Comparison of ENCODE assay signal across 8 mouse cellular contexts in genomic region chr11:120796614-120796946, GRCm38 (mm10). TPM values are rescaled to one million over a fixed set of nuclear protein-coding genes. Genes with fewer than 3 reads are reported as not detected.
DNase-seq lines count a peak whose midpoint lies in the region; ATAC-seq and TF ChIP-seq lines count a peak whose summit lies in the region.

No protein-coding gene starts in this region.

- H3K27ac ChIP-seq in heart, embryonic 16.5 days (ENCODE audit: low read length) = peak overlapping the region; percentile 91
- H3K27ac ChIP-seq in MEL (ENCODE audit: control insufficient read depth, low read depth, low read length) = peak overlapping the region; percentile 96
- peak overlapping the region; percentile 82 for H3K27ac ChIP-seq in hindbrain, embryonic 12.5 days
- peak overlapping the region; percentile 51 for H3K27ac ChIP-seq in midbrain, embryonic 11.5 days (ENCODE audit: low read depth, low read length)

- H3K9ac ChIP-seq in heart, embryonic 16.5 days (ENCODE audit: low read length) = peak overlapping the region; percentile 74
- peak overlapping the region; percentile 83 for H3K9ac ChIP-seq in MEL (ENCODE audit: control insufficient read depth, low read depth, low read length, poor library complexity, severe bottlenecking)
- peak overlapping the region; percentile 90 for H3K9ac ChIP-seq in hindbrain, embryonic 12.5 days
- peak overlapping the region; percentile 94 for H3K9ac ChIP-seq in midbrain, embryonic 11.5 days (ENCODE audit: low read length)

- H3K27me3 ChIP-seq in heart, embryonic 16.5 days (ENCODE audit: control insufficient read depth, insufficient read depth, low read length) = no peaks in the 10 kb centered on the region
- no peaks in the 10 kb centered on the region for H3K27me3 ChIP-seq in MEL (ENCODE audit: control insufficient read depth in 1 of 2, insufficient read depth in 2 of 2, low read length in 2 of 2)
- H3K27me3 ChIP-seq in hindbrain, embryonic 12.5 days = no peaks in the 10 kb centered on the region
- H3K27me3 ChIP-seq in midbrain, embryonic 11.5 days (ENCODE audit: control insufficient read depth, insufficient read depth, low read length) = no peaks in the 10 kb centered on the region

- peak overlapping the region; percentile 59 for H3K4me2 ChIP-seq in heart, embryonic 16.5 days (ENCODE audit: low read depth, low read length)
- H3K4me2 ChIP-seq in hindbrain, embryonic 12.5 days (replicated peaks) = peak overlapping the region; percentile 39
- H3K4me2 ChIP-seq in midbrain, embryonic 11.5 days = peak overlapping the region; percentile 97

- 18% methylated on average over 8 of the region's 8 CpGs for WGBS in heart, embryonic 16.5 days
- WGBS in hindbrain, embryonic 12.5 days = 27% methylated on average over 8 of the region's 8 CpGs
- whole genome bisulfite sequencing in midbrain, embryonic 11.5 days = 33% methylated on average over 8 of the region's 8 CpGs

- peaks cover 20% of the 10 kb centered on the region for H3K79me2 ChIP-seq in MEL (ENCODE audit: control insufficient read depth, insufficient read depth, low read length, poor library complexity)

- H3K4me3 ChIP-seq in heart, embryonic 16.5 days (ENCODE audit: low read length) = peak overlapping the region; percentile 99
- peak overlapping the region; percentile 38 to 87 for H3K4me3 ChIP-seq in MEL (ENCODE audit: control insufficient read depth in 1 of 2, insufficient read depth in 1 of 2, low read depth in 2 of 2, low read length in 2 of 2)
- peak overlapping the region; percentile 72 for H3K4me3 ChIP-seq in hindbrain, embryonic 12.5 days
- H3K4me3 ChIP-seq in midbrain, embryonic 11.5 days (ENCODE audit: low read depth, low read length) = peak overlapping the region; percentile 98

- no peak for DNase-seq in heart, postnatal 10 days
- no peak for DNase-seq in MEL (ENCODE audit: low read depth, low spot score)
- DNase-seq in midbrain, embryonic 11.5 days (ENCODE audit: low spot score, missing footprints) = no peak
- no peak for DNase-seq in left cerebral cortex, postnatal 4 days
- no peak for DNase-seq in embryo, embryonic 9.5 days (ENCODE audit: extremely low spot score)

- TF ChIP-seq CTCF in MEL (IDR thresholded peaks at IDR 0.05 in 2 of 3, conservative IDR thresholded peaks at IDR 0.05 in 1 of 3; ENCODE audit: control insufficient read depth in 1 of 3, insufficient read depth in 1 of 3, low read depth in 2 of 3, low read length in 3 of 3, poor library complexity in 1 of 3, severe bottlenecking in 1 of 3) = no peak

- H3K36me3 ChIP-seq in heart, embryonic 16.5 days (ENCODE audit: control insufficient read depth, insufficient read depth) = peaks cover 11% of the 10 kb centered on the region
- H3K36me3 ChIP-seq in MEL (ENCODE audit: control insufficient read depth in 1 of 2, insufficient read depth in 2 of 2, low read length in 2 of 2) = peaks cover 0 to 17% of the 10 kb centered on the region in 2 experiments; a peak in 3 of 4 replicates
- H3K36me3 ChIP-seq in hindbrain, embryonic 12.5 days = peaks cover 30% of the 10 kb centered on the region
- H3K36me3 ChIP-seq in midbrain, embryonic 11.5 days (ENCODE audit: control insufficient read depth, insufficient read depth, low read length) = peaks cover 13% of the 10 kb centered on the region; the same call in 1 of the 2 replicates

- TF ChIP-seq EP300 in MEL (IDR thresholded peaks at IDR 0.05; ENCODE audit: low read depth in 1 of 2, low read length in 2 of 2) = no peak; a peak in 2 of 4 replicates

- H3K9me3 ChIP-seq in heart, embryonic 16.5 days (replicated peaks; ENCODE audit: control insufficient read depth, low read length) = no peaks in the 10 kb centered on the region
- H3K9me3 ChIP-seq in MEL (replicated peaks; ENCODE audit: insufficient read depth, low read length) = no peaks in the 10 kb centered on the region
- no peaks in the 10 kb centered on the region for H3K9me3 ChIP-seq in hindbrain, embryonic 12.5 days (replicated peaks)
- no peaks in the 10 kb centered on the region for H3K9me3 ChIP-seq in midbrain, embryonic 11.5 days (ENCODE audit: control insufficient read depth, low read length)

- TF ChIP-seq RAD21 in MEL (IDR thresholded peaks at IDR 0.05; ENCODE audit: low read depth, low read length) = no peak

- no peak for TF ChIP-seq POLR2A in MEL (IDR thresholded peaks at IDR 0.05; ENCODE audit: control insufficient read depth in 1 of 2, insufficient read depth in 1 of 2, low read depth in 1 of 2, low read length in 2 of 2, poor library complexity in 1 of 2)

- peak; percentile 12 for ATAC-seq in heart, embryonic 16.5 days (replicated peaks; ENCODE audit: extremely low read depth, insufficient read depth, low FRiP score)
- peak; percentile 24 for ATAC-seq in hindbrain, embryonic 12.5 days (ENCODE audit: low FRiP score)
- peak; percentile 41 for ATAC-seq in midbrain, embryonic 11.5 days (ENCODE audit: low FRiP score)
- no peak for ATAC-seq in inflammation-experienced regulatory T-cells, adult 6 months

- intact Hi-C loops in heart, postnatal 10 days (cut with DNase I) = loop anchor here (1.0 kb wide), 1 partner anchor 76 kb away; no protein-coding TSS in a partner anchor
- intact Hi-C loops in left cerebral cortex, postnatal 4 days (cut with DNase I) = no loop called here

- peaks cover 19% of the 10 kb centered on the region for H3K4me1 ChIP-seq in heart, embryonic 16.5 days (ENCODE audit: control insufficient read depth, insufficient read depth, low read length)
- H3K4me1 ChIP-seq in MEL (ENCODE audit: control insufficient read depth in 1 of 2, insufficient read depth in 2 of 2, low read length in 2 of 2) = peaks cover 8 to 19% of the 10 kb centered on the region in 2 experiments
- H3K4me1 ChIP-seq in hindbrain, embryonic 12.5 days = peaks cover 11% of the 10 kb centered on the region
- peaks cover 10% of the 10 kb centered on the region for H3K4me1 ChIP-seq in midbrain, embryonic 11.5 days (ENCODE audit: control insufficient read depth, insufficient read depth, low read length)

RNA-seq across cellular contexts. Expression of gene Dus1l, which starts 0.4 kb away (rescaled TPM):
- 44.7 and 49.7 TPM in 2 replicates for polyA plus RNA-seq in heart, embryonic 16.5 days (2015; fragmentation: Nextera tagmentation; extraction: Ambion mirVana)
- 10 to 100 TPM; 33.1 to 34.8 TPM for total RNA-seq in heart, postnatal 10 days (2021)
- 190 and 203 TPM in 2 replicates for total RNA-seq in MEL (2012; rRNA removed)
- polyA plus RNA-seq in MEL (2012; ENCODE audit: insufficient read depth in 1 of 2, insufficient read length in 2 of 2, low read depth in 1 of 2, low replicate concordance in 2 of 2, missing spikeins in 1 of 2) = 100 to 1,000 TPM in 1 of 2 experiments, not detected in 1; 171 TPM
- polyA plus RNA-seq in hindbrain, embryonic 12.5 days (2016; fragmentation: Nextera tagmentation; extraction: Ambion mirVana) = 54.5 and 60.0 TPM in 2 replicates
- polyA plus RNA-seq in midbrain, embryonic 11.5 days (2014; fragmentation: Nextera tagmentation; extraction: Ambion mirVana) = 73.6 and 76.9 TPM in 2 replicates
- total RNA-seq in left cerebral cortex, postnatal 4 days (2021) = 10 to 100 TPM; 40.2 to 45.5 TPM
- polyA plus RNA-seq in inflammation-experienced regulatory T-cells, adult 6 months (2017; shearing (Covaris generic)) = 10 to 100 TPM; 30.4 to 34.4 (median 34.3) TPM

RNA-seq across cellular contexts. Expression of gene Gps1, which starts 12.5 kb away (rescaled TPM):
- polyA plus RNA-seq in heart, embryonic 16.5 days (2015; fragmentation: Nextera tagmentation; extraction: Ambion mirVana) = 124 and 135 TPM in 2 replicates
- total RNA-seq in heart, postnatal 10 days (2021) = 10 to 100 TPM; 61.7 to 69.1 TPM
- total RNA-seq in MEL (2012; rRNA removed) = 206 and 266 TPM in 2 replicates
- polyA plus RNA-seq in MEL (2012; ENCODE audit: insufficient read depth in 1 of 2, insufficient read length in 2 of 2, low read depth in 1 of 2, low replicate concordance in 2 of 2, missing spikeins in 1 of 2) = 100 to 1,000 TPM; 173 to 219 TPM
- polyA plus RNA-seq in hindbrain, embryonic 12.5 days (2016; fragmentation: Nextera tagmentation; extraction: Ambion mirVana) = 223 and 232 TPM in 2 replicates
- 254 and 269 TPM in 2 replicates for polyA plus RNA-seq in midbrain, embryonic 11.5 days (2014; fragmentation: Nextera tagmentation; extraction: Ambion mirVana)
- total RNA-seq in left cerebral cortex, postnatal 4 days (2021) = 100 to 1,000 TPM; 142 to 154 TPM
- polyA plus RNA-seq in inflammation-experienced regulatory T-cells, adult 6 months (2017; shearing (Covaris generic)) = 100 to 1,000 TPM; 121 to 154 (median 127) TPM

RNA-seq across cellular contexts. Expression of gene Rfng, which starts 12.6 kb away (rescaled TPM):
- polyA plus RNA-seq in heart, embryonic 16.5 days (2015; fragmentation: Nextera tagmentation; extraction: Ambion mirVana) = 27.8 and 28.4 TPM in 2 replicates
- total RNA-seq in heart, postnatal 10 days (2021) = 10 to 100 TPM; 12.2 to 12.5 TPM
- total RNA-seq in MEL (2012; rRNA removed) = 10.9 and 12.7 TPM in 2 replicates
- 10 to 100 TPM in 1 of 2 experiments, not detected in 1; 40.7 TPM for polyA plus RNA-seq in MEL (2012; ENCODE audit: insufficient read depth in 1 of 2, insufficient read length in 2 of 2, low read depth in 1 of 2, low replicate concordance in 2 of 2, missing spikeins in 1 of 2)
- 68.5 and 70.1 TPM in 2 replicates for polyA plus RNA-seq in hindbrain, embryonic 12.5 days (2016; fragmentation: Nextera tagmentation; extraction: Ambion mirVana)
- polyA plus RNA-seq in midbrain, embryonic 11.5 days (2014; fragmentation: Nextera tagmentation; extraction: Ambion mirVana) = 28.2 and 30.6 TPM in 2 replicates
- total RNA-seq in left cerebral cortex, postnatal 4 days (2021) = 10 to 100 TPM; 82.1 to 87.1 TPM
- polyA plus RNA-seq in inflammation-experienced regulatory T-cells, adult 6 months (2017; shearing (Covaris generic)) = 1 to 10 TPM; 3.5 to 4.4 (median 3.7) TPM

RNA-seq across cellular contexts. Expression of gene Fasn, which starts 27.8 kb away (rescaled TPM):
- polyA plus RNA-seq in heart, embryonic 16.5 days (2015; fragmentation: Nextera tagmentation; extraction: Ambion mirVana) = 24.9 and 28.7 TPM in 2 replicates
- total RNA-seq in heart, postnatal 10 days (2021) = 10 to 100 TPM; 27.4 to 33.8 TPM
- total RNA-seq in MEL (2012; rRNA removed) = 317 and 342 TPM in 2 replicates
- 100 to 1,000 TPM; 256 to 313 TPM for polyA plus RNA-seq in MEL (2012; ENCODE audit: insufficient read depth in 1 of 2, insufficient read length in 2 of 2, low read depth in 1 of 2, low replicate concordance in 2 of 2, missing spikeins in 1 of 2)
- polyA plus RNA-seq in hindbrain, embryonic 12.5 days (2016; fragmentation: Nextera tagmentation; extraction: Ambion mirVana) = 115 and 120 TPM in 2 replicates
- 80.8 and 94.6 TPM in 2 replicates for polyA plus RNA-seq in midbrain, embryonic 11.5 days (2014; fragmentation: Nextera tagmentation; extraction: Ambion mirVana)
- 100 to 1,000 TPM; 448 to 457 TPM for total RNA-seq in left cerebral cortex, postnatal 4 days (2021)
- 10 to 100 TPM; 22.7 to 31.3 (median 29.4) TPM for polyA plus RNA-seq in inflammation-experienced regulatory T-cells, adult 6 months (2017; shearing (Covaris generic))

RNA-seq across cellular contexts. Expression of gene Hmga1b, which starts 34.0 kb away (rescaled TPM):
- 1.3 and 6.9 TPM in 2 replicates for polyA plus RNA-seq in heart, embryonic 16.5 days (2015; fragmentation: Nextera tagmentation; extraction: Ambion mirVana)
- total RNA-seq in heart, postnatal 10 days (2021) = 10 to 100 TPM; 20.1 to 21.0 TPM
- total RNA-seq in MEL (2012; rRNA removed) = 190 and 206 TPM in 2 replicates
- 100 to 1,000 TPM in 1 of 2 experiments, not detected in 1; 633 TPM for polyA plus RNA-seq in MEL (2012; ENCODE audit: insufficient read depth in 1 of 2, insufficient read length in 2 of 2, low read depth in 1 of 2, low replicate concordance in 2 of 2, missing spikeins in 1 of 2)
- 3.0 and 4.0 TPM in 2 replicates for polyA plus RNA-seq in hindbrain, embryonic 12.5 days (2016; fragmentation: Nextera tagmentation; extraction: Ambion mirVana)
- polyA plus RNA-seq in midbrain, embryonic 11.5 days (2014; fragmentation: Nextera tagmentation; extraction: Ambion mirVana) = 8.2 and 9.1 TPM in 2 replicates
- total RNA-seq in left cerebral cortex, postnatal 4 days (2021) = 10 to 100 TPM; 29.6 to 85.6 TPM
- polyA plus RNA-seq in inflammation-experienced regulatory T-cells, adult 6 months (2017; shearing (Covaris generic)) = 10 to 100 TPM; 24.1 to 64.8 (median 62.8) TPM

Comparison
In these comparisons a context has a peak if more than half of its experiments do, and no peak if none do; other contexts are left out.
1. H3K4me2 ChIP-seq: peak in every context shown above with its lines; median percentile 97 in midbrain, embryonic 11.5 days; 59 in heart, embryonic 16.5 days; 39 in hindbrain, embryonic 12.5 days.